Mouse (Mus musculus): ENCODE data around the gene Lefty1. TPM values are rescaled to one million over a fixed set of nuclear protein-coding genes. Genes with fewer than 3 reads are reported as not detected.

Gene Lefty1
- polyA plus RNA-seq, 2 experiments: 2.7 to 4.8 TPM

DNA sequence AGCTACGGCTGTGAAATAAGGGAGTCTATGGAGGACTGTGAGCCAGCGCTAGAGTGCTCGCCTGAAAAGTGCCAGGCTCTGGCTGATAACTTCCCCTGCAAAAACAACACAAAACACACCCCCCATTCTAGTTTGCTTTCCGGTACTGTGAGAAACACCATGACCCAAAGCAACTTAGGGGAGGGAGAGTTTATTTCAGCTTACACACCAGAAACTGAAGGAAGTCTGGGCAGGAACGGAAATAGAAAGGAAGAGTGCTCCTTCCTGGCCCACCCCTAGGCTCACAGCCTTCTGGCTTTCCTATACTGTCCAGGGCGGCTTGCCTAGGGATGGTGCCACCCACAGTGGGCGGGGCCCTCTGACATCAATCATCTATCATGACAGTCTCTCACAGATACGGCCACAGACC is 22.2 kb downstream of the Lefty1 start:
- Histone ChIP-seq H3K4me2 (replicated peaks; ENCODE audit: low read depth, low read length, severe bottlenecking) (no peak overlapping the region), H3K27ac (replicated peaks; ENCODE audit: low read depth, low read length) (no peak overlapping the region), H3K9me3 (ENCODE audit: control insufficient read depth, low read length) (no peaks in the 10 kb centered on the region), H3K27me3 (ENCODE audit: control insufficient read depth, insufficient read depth, low read length) (no peaks in the 10 kb centered on the region), H3K4me3 (replicated peaks; ENCODE audit: low read length) (no peak overlapping the region), H3K9ac (ENCODE audit: low read depth, low read length, severe bottlenecking) (no peak overlapping the region), H3K36me3 (ENCODE audit: control insufficient read depth, insufficient read depth, low read length) (peaks cover 75% of the 10 kb centered on the region), H3K4me1 (ENCODE audit: control insufficient read depth, insufficient read depth, low read length) (no peaks in the 10 kb centered on the region)
- DNase-seq (ENCODE audit: low spot score) (no peak), ATAC-seq (ENCODE audit: low FRiP score, low read depth) (no peak)
- 91% methylated on average over 8 of the region's 8 CpGs for WGBS
- no peak for TF ChIP-seq POLR2A (IDR thresholded peaks at IDR 0.05; ENCODE audit: borderline replicate concordance, extremely low read depth, insufficient read depth, insufficient read length)

DNA sequence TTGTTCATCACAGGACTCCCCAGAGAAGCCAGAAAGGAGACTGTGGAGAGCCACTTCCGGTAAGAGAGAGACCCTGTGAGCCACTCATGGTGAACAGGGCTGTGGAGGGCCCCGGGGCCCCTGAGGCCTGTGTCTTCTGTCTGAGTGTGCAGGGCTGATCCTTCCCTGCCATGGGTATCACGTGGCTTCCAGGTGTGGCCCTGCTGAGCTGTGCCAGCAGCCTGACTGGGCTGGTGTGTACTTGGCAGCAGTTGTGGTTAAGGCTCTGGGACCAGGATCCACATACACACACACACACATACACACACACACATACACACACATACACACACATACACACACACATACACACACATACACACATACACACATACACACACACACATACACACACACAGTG is 23.2 kb downstream of the Lefty1 start:
- no peak for DNase-seq (ENCODE audit: low spot score)
- Histone ChIP-seq H3K27ac (replicated peaks; ENCODE audit: low read depth, low read length) (no peak overlapping the region), H3K4me1 (ENCODE audit: control insufficient read depth, insufficient read depth, low read length) (no peaks in the 10 kb centered on the region), H3K9ac (ENCODE audit: low read depth, low read length, severe bottlenecking) (no peak overlapping the region), H3K9me3 (ENCODE audit: control insufficient read depth, low read length) (no peaks in the 10 kb centered on the region), H3K27me3 (ENCODE audit: control insufficient read depth, insufficient read depth, low read length) (no peaks in the 10 kb centered on the region), H3K36me3 (ENCODE audit: control insufficient read depth, insufficient read depth, low read length) (peaks cover 81% of the 10 kb centered on the region), H3K4me2 (replicated peaks; ENCODE audit: low read depth, low read length, severe bottlenecking) (no peak overlapping the region), H3K4me3 (replicated peaks; ENCODE audit: low read length) (no peak overlapping the region)
- TF ChIP-seq POLR2A (IDR thresholded peaks at IDR 0.05; ENCODE audit: borderline replicate concordance, extremely low read depth, insufficient read depth, insufficient read length): no peak
- no peak for ATAC-seq (ENCODE audit: low FRiP score, low read depth)
- WGBS: 76% methylated on average over 3 of the region's 3 CpGs

DNA sequence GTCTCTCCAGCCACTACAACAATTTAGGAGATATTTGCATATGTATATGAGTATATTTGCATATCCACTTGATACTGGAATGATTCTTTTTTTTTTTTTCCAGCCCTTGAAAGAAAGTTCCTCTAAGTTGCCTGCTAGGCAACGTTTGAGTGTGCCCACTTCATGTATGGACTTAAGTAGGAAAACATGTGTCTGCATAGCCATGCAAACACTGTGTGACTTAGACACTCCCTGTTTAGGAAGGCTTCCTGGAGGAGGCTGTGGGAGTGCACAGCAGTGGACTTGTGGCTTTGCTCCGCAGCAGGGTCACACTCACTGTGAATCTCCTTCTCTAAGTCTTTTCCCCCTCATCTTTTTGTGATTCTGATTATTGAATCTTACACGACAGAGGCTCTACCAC is 24.0 kb downstream of the Lefty1 start:
- no peak for TF ChIP-seq POLR2A (IDR thresholded peaks at IDR 0.05; ENCODE audit: borderline replicate concordance, extremely low read depth, insufficient read depth, insufficient read length)
- WGBS: 68% methylated on average over 3 of the region's 3 CpGs
- no peak overlapping the region for H3K27ac ChIP-seq (replicated peaks; ENCODE audit: low read depth, low read length)
- H3K27me3 ChIP-seq (ENCODE audit: control insufficient read depth, insufficient read depth, low read length): no peaks in the 10 kb centered on the region
- no peaks in the 10 kb centered on the region for H3K9me3 ChIP-seq (ENCODE audit: control insufficient read depth, low read length)
- no peak overlapping the region for H3K4me2 ChIP-seq (replicated peaks; ENCODE audit: low read depth, low read length, severe bottlenecking)
- peaks cover 82% of the 10 kb centered on the region for H3K36me3 ChIP-seq (ENCODE audit: control insufficient read depth, insufficient read depth, low read length)
- H3K4me3 ChIP-seq (replicated peaks; ENCODE audit: low read length): no peak overlapping the region
- ATAC-seq (ENCODE audit: low FRiP score, low read depth) (no peak), DNase-seq (ENCODE audit: low spot score) (no peak)
- H3K9ac ChIP-seq (ENCODE audit: low read depth, low read length, severe bottlenecking): no peak overlapping the region
- no peaks in the 10 kb centered on the region for H3K4me1 ChIP-seq (ENCODE audit: control insufficient read depth, insufficient read depth, low read length)

DNA sequence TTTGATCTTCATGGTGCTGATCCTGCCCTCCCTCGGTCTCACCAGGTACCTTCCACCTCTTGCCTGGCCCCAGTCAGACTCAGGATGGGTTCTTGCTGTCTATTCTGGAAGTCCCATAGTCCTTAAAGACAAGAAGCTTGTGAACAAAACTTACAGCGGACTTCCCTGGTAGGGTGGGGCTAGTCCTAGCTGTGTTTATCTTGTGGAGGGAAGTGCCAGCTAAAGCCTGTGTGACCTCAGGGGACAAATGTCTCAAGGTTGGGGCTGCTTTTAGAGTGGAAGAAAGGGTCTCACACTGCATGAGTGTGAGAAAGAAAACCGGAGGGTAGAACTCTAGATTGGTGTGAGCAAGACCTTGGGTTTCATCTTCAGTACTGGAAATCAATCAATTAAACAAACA is 31.0 kb downstream of the Lefty1 start:
- Histone ChIP-seq H3K9ac (ENCODE audit: low read depth, low read length, severe bottlenecking) (no peak overlapping the region), H3K27ac (replicated peaks; ENCODE audit: low read depth, low read length) (no peak overlapping the region), H3K36me3 (ENCODE audit: control insufficient read depth, insufficient read depth, low read length) (peaks cover 82% of the 10 kb centered on the region), H3K4me3 (replicated peaks; ENCODE audit: low read length) (no peak overlapping the region), H3K9me3 (ENCODE audit: control insufficient read depth, low read length) (no peaks in the 10 kb centered on the region), H3K27me3 (ENCODE audit: control insufficient read depth, insufficient read depth, low read length) (no peaks in the 10 kb centered on the region), H3K4me2 (replicated peaks; ENCODE audit: low read depth, low read length, severe bottlenecking) (no peak overlapping the region), H3K4me1 (ENCODE audit: control insufficient read depth, insufficient read depth, low read length) (no peaks in the 10 kb centered on the region)
- DNase-seq (ENCODE audit: low spot score) (no peak), ATAC-seq (ENCODE audit: low FRiP score, low read depth) (no peak)
- WGBS: 92% methylated on average over 3 of the region's 3 CpGs
- TF ChIP-seq POLR2A (IDR thresholded peaks at IDR 0.05; ENCODE audit: borderline replicate concordance, extremely low read depth, insufficient read depth, insufficient read length): no peak

DNA sequence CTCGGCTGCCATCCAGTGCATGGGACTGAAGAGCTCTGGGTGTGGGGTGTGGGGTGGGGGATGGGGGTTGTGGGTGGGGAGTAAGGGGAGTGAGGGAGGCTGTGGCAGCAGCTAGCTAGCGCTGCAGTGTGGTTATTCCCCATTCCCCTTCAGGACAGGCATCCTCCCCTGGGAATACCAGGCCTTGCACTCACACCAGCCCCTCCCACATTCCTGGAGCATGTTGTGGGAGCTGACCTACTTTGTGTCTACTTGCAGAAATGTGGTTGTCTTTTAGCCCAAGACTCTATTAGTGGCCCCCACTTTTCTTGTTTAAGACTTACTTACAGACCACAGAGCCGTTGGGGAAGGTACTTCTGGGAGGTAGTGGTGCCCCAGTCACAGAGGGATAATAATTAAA is 31.7 kb downstream of the Lefty1 start:
- Histone ChIP-seq H3K9ac (ENCODE audit: low read depth, low read length, severe bottlenecking) (no peak overlapping the region), H3K36me3 (ENCODE audit: control insufficient read depth, insufficient read depth, low read length) (peaks cover 82% of the 10 kb centered on the region), H3K4me1 (ENCODE audit: control insufficient read depth, insufficient read depth, low read length) (no peaks in the 10 kb centered on the region), H3K9me3 (ENCODE audit: control insufficient read depth, low read length) (no peaks in the 10 kb centered on the region), H3K27me3 (ENCODE audit: control insufficient read depth, insufficient read depth, low read length) (no peaks in the 10 kb centered on the region), H3K4me3 (replicated peaks; ENCODE audit: low read length) (no peak overlapping the region), H3K4me2 (replicated peaks; ENCODE audit: low read depth, low read length, severe bottlenecking) (no peak overlapping the region), H3K27ac (replicated peaks; ENCODE audit: low read depth, low read length) (no peak overlapping the region)
- DNase-seq (ENCODE audit: low spot score): no peak
- ATAC-seq (ENCODE audit: low FRiP score, low read depth): no peak
- WGBS: 68% methylated on average over 3 of the region's 3 CpGs
- TF ChIP-seq POLR2A (IDR thresholded peaks at IDR 0.05; ENCODE audit: borderline replicate concordance, extremely low read depth, insufficient read depth, insufficient read length): no peak

DNA sequence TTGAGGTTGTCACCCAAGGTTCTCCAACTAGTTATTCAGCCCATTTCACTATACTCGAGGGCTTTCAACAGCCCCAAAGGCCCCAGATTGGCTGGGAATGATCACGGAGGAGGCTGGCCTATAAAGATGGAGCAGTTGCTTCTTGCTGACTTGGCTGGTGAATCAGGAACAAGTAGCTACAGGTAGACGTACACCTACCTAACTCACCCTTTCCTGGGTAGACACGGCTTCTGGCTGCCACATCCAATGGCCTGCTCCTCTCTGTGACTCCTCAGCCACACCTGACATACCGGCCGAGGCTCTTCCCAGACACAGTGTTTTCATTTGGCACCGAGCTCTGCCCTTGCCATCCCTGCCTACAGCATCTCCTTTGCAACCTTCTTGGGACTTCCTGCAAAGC is 32.4 kb downstream of the Lefty1 start:
- TF ChIP-seq POLR2A (IDR thresholded peaks at IDR 0.05; ENCODE audit: borderline replicate concordance, extremely low read depth, insufficient read depth, insufficient read length): no peak
- peaks cover 81% of the 10 kb centered on the region for H3K36me3 ChIP-seq (ENCODE audit: control insufficient read depth, insufficient read depth, low read length)
- H3K4me3 ChIP-seq (replicated peaks; ENCODE audit: low read length): no peak overlapping the region
- no peaks in the 10 kb centered on the region for H3K9me3 ChIP-seq (ENCODE audit: control insufficient read depth, low read length)
- no peak overlapping the region for H3K4me2 ChIP-seq (replicated peaks; ENCODE audit: low read depth, low read length, severe bottlenecking)
- no peak overlapping the region for H3K9ac ChIP-seq (ENCODE audit: low read depth, low read length, severe bottlenecking)
- no peaks in the 10 kb centered on the region for H3K4me1 ChIP-seq (ENCODE audit: control insufficient read depth, insufficient read depth, low read length)
- DNase-seq (ENCODE audit: low spot score) (no peak), ATAC-seq (ENCODE audit: low FRiP score, low read depth) (no peak)
- no peaks in the 10 kb centered on the region for H3K27me3 ChIP-seq (ENCODE audit: control insufficient read depth, insufficient read depth, low read length)
- no peak overlapping the region for H3K27ac ChIP-seq (replicated peaks; ENCODE audit: low read depth, low read length)
- 78% methylated on average over 7 of the region's 7 CpGs for WGBS
